Comparison of ENCODE assay signal across 8 mouse cellular contexts in genomic region chr11:119912845-119913244, GRCm38 (mm10). TPM values are rescaled to one million over a fixed set of nuclear protein-coding genes. Genes with fewer than 3 reads are reported as not detected.
DNase-seq lines count a peak whose midpoint lies in the region; ATAC-seq lines count a peak whose summit lies in the region.

No protein-coding gene starts in this region.

- H3K9ac ChIP-seq in forebrain, embryonic 14.5 days (ENCODE audit: low read length) = peak overlapping the region; percentile 92
- H3K9ac ChIP-seq in liver, embryonic 11.5 days (ENCODE audit: low read depth, low read length) = peak overlapping the region; percentile 89
- H3K9ac ChIP-seq in stomach, embryonic 15.5 days = peak overlapping the region; percentile 60

- H3K9me3 ChIP-seq in forebrain, embryonic 14.5 days (replicated peaks; ENCODE audit: control insufficient read depth, low read length) = no peaks in the 10 kb centered on the region
- H3K9me3 ChIP-seq in liver, embryonic 11.5 days (ENCODE audit: control insufficient read depth, low read length) = no peaks in the 10 kb centered on the region
- no peaks in the 10 kb centered on the region for H3K9me3 ChIP-seq in stomach, embryonic 15.5 days

- ATAC-seq in forebrain, embryonic 14.5 days = no peak; the same call in 1 of the 2 replicates
- no peak for ATAC-seq in liver, embryonic 11.5 days (replicated peaks; ENCODE audit: low FRiP score)
- ATAC-seq in stomach, embryonic 15.5 days (ENCODE audit: insufficient read depth, low FRiP score, low read depth) = no peak
- no peak for ATAC-seq in activated CD4-positive, CD25-positive, alpha-beta regulatory T cell, adult 4 months

- peaks cover 22% of the 10 kb centered on the region for H3K36me3 ChIP-seq in forebrain, embryonic 14.5 days (ENCODE audit: control insufficient read depth, insufficient read depth, low read length)
- peaks cover 16% of the 10 kb centered on the region for H3K36me3 ChIP-seq in liver, embryonic 11.5 days (ENCODE audit: control insufficient read depth, insufficient read depth, low read length)
- H3K36me3 ChIP-seq in stomach, embryonic 15.5 days = peaks cover 15% of the 10 kb centered on the region

- H3K4me1 ChIP-seq in forebrain, embryonic 14.5 days (ENCODE audit: control insufficient read depth, insufficient read depth, low read length) = peaks cover 13% of the 10 kb centered on the region
- H3K4me1 ChIP-seq in liver, embryonic 11.5 days (replicated peaks; ENCODE audit: control insufficient read depth, insufficient read depth, low read length) = peaks cover 34% of the 10 kb centered on the region
- peaks cover 33% of the 10 kb centered on the region for H3K4me1 ChIP-seq in stomach, embryonic 15.5 days

- DNase-seq in retina, embryonic 14.5 days (ENCODE audit: low spot score) = peak; percentile 25
- no peak for DNase-seq in retina, postnatal 1 day
- no peak for DNase-seq in forebrain, embryonic 14.5 days (ENCODE audit: low spot score)
- no peak for DNase-seq in liver, embryonic 11.5 days (ENCODE audit: low spot score)
- DNase-seq in urinary bladder, postnatal 14 days (ENCODE audit: low spot score) = no peak
- DNase-seq in layer of hippocampus, adult 9-10 months (ENCODE audit: low spot score) = no peak

- WGBS in forebrain, embryonic 14.5 days = 8% methylated on average over 7 of the region's 7 CpGs
- 29% methylated on average over 7 of the region's 7 CpGs for WGBS in liver, embryonic 11.5 days
- 12% methylated on average over 7 of the region's 7 CpGs for WGBS in stomach, embryonic 15.5 days

- H3K4me3 ChIP-seq in forebrain, embryonic 14.5 days (ENCODE audit: low read depth, low read length) = peak overlapping the region; percentile 85
- H3K4me3 ChIP-seq in liver, embryonic 11.5 days (ENCODE audit: low read depth, low read length) = peak overlapping the region; percentile 85
- H3K4me3 ChIP-seq in stomach, embryonic 15.5 days (replicated peaks) = peak overlapping the region; percentile 66

- no peaks in the 10 kb centered on the region for H3K27me3 ChIP-seq in forebrain, embryonic 14.5 days (replicated peaks; ENCODE audit: control insufficient read depth, insufficient read depth, low read length)
- H3K27me3 ChIP-seq in liver, embryonic 11.5 days (replicated peaks; ENCODE audit: control insufficient read depth, insufficient read depth, low read length) = no peaks in the 10 kb centered on the region
- H3K27me3 ChIP-seq in stomach, embryonic 15.5 days (replicated peaks) = 0 out of 2 replicates have a peak, but pooled peaks cover 4% of the 10 kb centered on the region

- peak overlapping the region; percentile 93 for H3K4me2 ChIP-seq in forebrain, embryonic 14.5 days (ENCODE audit: low read length)
- H3K4me2 ChIP-seq in liver, embryonic 11.5 days = peak overlapping the region; percentile 98
- H3K4me2 ChIP-seq in stomach, embryonic 15.5 days = peak overlapping the region; percentile 88

- H3K27ac ChIP-seq in forebrain, embryonic 14.5 days (ENCODE audit: low read depth, low read length) = peak overlapping the region; percentile 74; the same call in 1 of the 2 replicates
- no peak overlapping the region for H3K27ac ChIP-seq in liver, embryonic 11.5 days (ENCODE audit: low read depth, low read length)
- peak overlapping the region; percentile 69; the same call in 1 of the 2 replicates for H3K27ac ChIP-seq in stomach, embryonic 15.5 days

RNA-seq across cellular contexts. Expression of gene Chmp6, which starts 0.4 kb away (rescaled TPM):
- polyA plus RNA-seq in forebrain, embryonic 14.5 days (2014; fragmentation: Nextera tagmentation; extraction: Ambion mirVana) = 90.0 and 92.7 TPM in 2 replicates
- polyA plus RNA-seq in liver, embryonic 11.5 days (2014; fragmentation: Nextera tagmentation; extraction: Ambion mirVana) = 70.1 and 77.2 TPM in 2 replicates
- polyA plus RNA-seq in stomach, embryonic 15.5 days (2015; fragmentation: Nextera tagmentation; extraction: Ambion mirVana) = 79.4 and 86.0 TPM in 2 replicates
- polyA plus RNA-seq in activated CD4-positive, CD25-positive, alpha-beta regulatory T cell, adult 4 months (2017; shearing (Covaris generic)) = 10 to 100 TPM; 46.6 to 52.0 TPM

RNA-seq across cellular contexts. Expression of gene Baiap2, which starts 29.7 kb away (rescaled TPM):
- 18.7 and 25.2 TPM in 2 replicates for polyA plus RNA-seq in forebrain, embryonic 14.5 days (2014; fragmentation: Nextera tagmentation; extraction: Ambion mirVana)
- 9.7 and 10.2 TPM in 2 replicates for polyA plus RNA-seq in liver, embryonic 11.5 days (2014; fragmentation: Nextera tagmentation; extraction: Ambion mirVana)
- 24.8 and 30.9 TPM in 2 replicates for polyA plus RNA-seq in stomach, embryonic 15.5 days (2015; fragmentation: Nextera tagmentation; extraction: Ambion mirVana)
- polyA plus RNA-seq in activated CD4-positive, CD25-positive, alpha-beta regulatory T cell, adult 4 months (2017; shearing (Covaris generic)) = 10 to 100 TPM in 1 of 2 experiments, 1 to 10 TPM in 1; 6.9 to 12.0 TPM
